Mouse (Mus musculus) ovary, postnatal 14 days (tissue): ENCODE results near the gene Calm2.

Experiments
- DNase-seq: peaks from one replicate; pipeline ENCODE4 v3.0.0; 2022; ENCODE audit warnings: low spot score

The Calm2 gene

GRCm38 (mm10) chr17:87391242-87391641, 55.5 kb downstream of the Calm2 start:
- DNase-seq: no peak

GRCm38 (mm10) chr17:87387068-87387467, 59.7 kb downstream of the Calm2 start:
- DNase-seq: no peak

DNA sequence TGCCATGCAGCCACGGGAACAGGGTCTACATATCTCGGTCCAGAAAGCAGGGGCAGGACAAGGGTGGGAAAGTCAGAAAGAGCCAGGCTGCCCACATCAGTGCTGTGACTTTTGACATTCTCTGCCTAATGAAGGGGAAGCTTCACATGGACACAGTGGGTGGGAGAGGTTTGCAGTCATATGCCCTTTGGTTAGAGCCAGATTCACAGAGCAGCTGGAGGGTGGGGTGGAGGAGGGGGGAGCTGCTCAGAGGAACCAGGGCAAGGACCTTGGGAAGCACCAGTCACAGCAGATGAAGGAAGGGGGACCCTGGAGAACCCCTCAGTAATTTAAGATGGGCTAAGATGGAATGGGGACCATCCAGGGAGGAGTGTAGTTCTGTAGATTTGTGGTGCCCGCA, 60.9 kb downstream of the Calm2 start:
- DNase-seq: no peak
